Mouse (Mus musculus) olfactory bulb, adult 2 months (tissue): ENCODE measurements around the gene Tk1. TPM values are rescaled to one million over a fixed set of nuclear protein-coding genes. Genes with fewer than 3 reads are reported as not detected.
"Not testable (repeated sequence)": the region's sequence is repeated elsewhere in the genome, so short reads cannot be mapped to it uniquely, and the experiment has no call there.

ENCODE experiments used
- H3K27ac ChIP-seq: fragments of 200-500 bp; 2 replicates; pipeline ENCODE4 v1.5.1; 2012; ENCODE audit warnings: low read depth, low read length; ENCODE audit not compliant: insufficient read depth
- H3K4me1 ChIP-seq: fragments of 200-500 bp; 2 replicates; pipeline ENCODE4 v1.6.1; 2012; ENCODE audit warnings: low read length; ENCODE audit not compliant: control insufficient read depth, insufficient read depth
- H3K4me3 ChIP-seq: fragments of 200-500 bp; 2 replicates; pipeline ENCODE4 v1.5.1; 2012; ENCODE audit warnings: mild to moderate bottlenecking, low read depth, low read length, moderate library complexity; ENCODE audit not compliant: insufficient read depth
- CTCF ChIP-seq: fragments of 200-500 bp; IDR thresholded peaks from 2 replicates; pipeline ENCODE4 v1.5.1; 2012; ENCODE audit warnings: low read depth, mild to moderate bottlenecking, low read length, moderate library complexity; ENCODE audit not compliant: insufficient read depth
- POLR2A ChIP-seq: fragments of 200-500 bp; IDR thresholded peaks from 2 replicates; pipeline ENCODE4 v1.6.1; 2012; ENCODE audit warnings: mild to moderate bottlenecking, low read depth, low read length, moderate library complexity; ENCODE audit not compliant: insufficient read depth
- WGBS: fragments of 180-500 bp; shearing (Covaris S2); methylation state at CpG from one replicate; pipeline ENCODE4 v1.1.7; 2018; 5-methylcytosine and 5-hydroxymethylcytosine counted together
- polyA plus RNA-seq: library from polyadenylated mRNA; stranded (reverse); fragments of >200 nt; gene quantifications from 2 replicates; pipeline ENCODE4 v1.2.4, GENCODE M21; 2012; ENCODE audit warnings: low replicate concordance; ENCODE audit not compliant: missing spikeins, insufficient read depth, insufficient read length

The Tk1 gene
- polyA plus RNA-seq, 1 experiment, result not detected

- H3K4me3 ChIP-seq, result no peak overlapping the region
- H3K27ac ChIP-seq, result no peak overlapping the region
- TF ChIP-seq POLR2A (no peak), CTCF (peak; percentile 47; the same call in 1 of the 2 replicates)
- 8% methylated on average over 14 of the region's 14 CpGs for WGBS
- no peaks in the 10 kb centered on the region for H3K4me1 ChIP-seq
Observed at GRCm38 (mm10) chr11:117790286-117790685, 35.6 kb downstream of the Tk1 start.

- H3K27ac ChIP-seq, H3K4me3 ChIP-seq, H3K4me1 ChIP-seq: not testable (repeated sequence)
- WGBS, result 92% methylated on average over 7 of the region's 7 CpGs
Observed at GRCm38 (mm10) chr11:117788481-117788880, 37.4 kb downstream of the Tk1 start.

GRCm38 (mm10) chr11:117786294-117786693 lies 39.6 kb downstream of the Tk1 start:
- TF ChIP-seq CTCF (peak; percentile 31; the same call in 1 of the 2 replicates), POLR2A (no peak)
- WGBS, result 38% methylated on average over 10 of the region's 10 CpGs
- peaks cover 6% of the 10 kb centered on the region; the same call in 1 of the 2 replicates for H3K4me1 ChIP-seq

GRCm38 (mm10) chr11:117783683-117784309 lies 42.1 kb downstream of the Tk1 start:
- 73% methylated on average over 10 of the region's 10 CpGs for WGBS
- Histone ChIP-seq H3K4me1 (peaks cover 30% of the 10 kb centered on the region), H3K4me3 (no peak overlapping the region), H3K27ac (no peak overlapping the region)
- no peak for TF ChIP-seq POLR2A
- no peak for TF ChIP-seq CTCF

More at GRCm38 (mm10) chr11:117786294-117786693, 39.6 kb downstream of the Tk1 start:
- H3K27ac ChIP-seq, result no peak overlapping the region
- no peak overlapping the region for H3K4me3 ChIP-seq

GRCm38 (mm10) chr11:117783089-117783488 lies 42.8 kb downstream of the Tk1 start:
- Histone ChIP-seq H3K27ac (no peak overlapping the region), H3K4me3 (peak overlapping the region; percentile 20; the same call in 1 of the 2 replicates), H3K4me1 (peaks cover 34% of the 10 kb centered on the region)
- WGBS, result 17% methylated on average over 31 of the region's 31 CpGs
- no peak for TF ChIP-seq CTCF
- no peak for TF ChIP-seq POLR2A

- WGBS, result 72% methylated on average over 9 of the region's 9 CpGs
- no peak overlapping the region; the same call in 1 of the 2 replicates for H3K4me3 ChIP-seq
- H3K27ac ChIP-seq, result no peak overlapping the region
- peaks cover 34% of the 10 kb centered on the region for H3K4me1 ChIP-seq
- TF ChIP-seq CTCF (no peak), POLR2A (no peak)
Observed at GRCm38 (mm10) chr11:117782705-117783034, 43.2 kb downstream of the Tk1 start.

- WGBS, result 63% methylated on average over 24 of the region's 24 CpGs
- TF ChIP-seq POLR2A (no peak), CTCF (no peak)
- H3K4me3 ChIP-seq, result peak within 1 kb of the TSS; percentile 20; the same call in 1 of the 2 replicates
- H3K4me1 ChIP-seq, result peaks cover 34% of the 10 kb centered on the region
- no peak within 1 kb of the TSS for H3K27ac ChIP-seq
Observed at GRCm38 (mm10) chr11:117781993-117782704, 43.7 kb downstream of the Tk1 start, which contains the start of the genes Tmc8 and Tmc6. Gene Tmc8 (plus strand): TSS chr11:117782076. Gene Tmc6 (minus strand): TSS chr11:117782198.

- no peak for TF ChIP-seq POLR2A
- TF ChIP-seq CTCF, result no peak
- Histone ChIP-seq H3K4me1 (peaks cover 34% of the 10 kb centered on the region), H3K27ac (no peak overlapping the region), H3K4me3 (no peak overlapping the region; the same call in 1 of the 2 replicates)
- WGBS, result 34% methylated on average over 18 of the region's 18 CpGs
Observed at GRCm38 (mm10) chr11:117781199-117781821, 44.6 kb downstream of the Tk1 start.

- TF ChIP-seq POLR2A, result no peak
- no peak for TF ChIP-seq CTCF
- Histone ChIP-seq H3K4me3 (peak overlapping the region; percentile 24), H3K27ac (no peak overlapping the region), H3K4me1 (peaks cover 34% of the 10 kb centered on the region)
- 7% methylated on average over 19 of the region's 19 CpGs for WGBS
Observed at GRCm38 (mm10) chr11:117780582-117781111, 45.2 kb downstream of the Tk1 start.
